Mouse (Mus musculus): ENCODE results near the gene Cnnm2.
A peak's percentile ranks its signal among the peaks of the same experiment; 100 is the strongest.
"Not testable (repeated sequence)": the region's sequence is repeated elsewhere in the genome, so short reads cannot be mapped to it uniquely, and the experiment has no call there.

Cnnm2 gene

DNA sequence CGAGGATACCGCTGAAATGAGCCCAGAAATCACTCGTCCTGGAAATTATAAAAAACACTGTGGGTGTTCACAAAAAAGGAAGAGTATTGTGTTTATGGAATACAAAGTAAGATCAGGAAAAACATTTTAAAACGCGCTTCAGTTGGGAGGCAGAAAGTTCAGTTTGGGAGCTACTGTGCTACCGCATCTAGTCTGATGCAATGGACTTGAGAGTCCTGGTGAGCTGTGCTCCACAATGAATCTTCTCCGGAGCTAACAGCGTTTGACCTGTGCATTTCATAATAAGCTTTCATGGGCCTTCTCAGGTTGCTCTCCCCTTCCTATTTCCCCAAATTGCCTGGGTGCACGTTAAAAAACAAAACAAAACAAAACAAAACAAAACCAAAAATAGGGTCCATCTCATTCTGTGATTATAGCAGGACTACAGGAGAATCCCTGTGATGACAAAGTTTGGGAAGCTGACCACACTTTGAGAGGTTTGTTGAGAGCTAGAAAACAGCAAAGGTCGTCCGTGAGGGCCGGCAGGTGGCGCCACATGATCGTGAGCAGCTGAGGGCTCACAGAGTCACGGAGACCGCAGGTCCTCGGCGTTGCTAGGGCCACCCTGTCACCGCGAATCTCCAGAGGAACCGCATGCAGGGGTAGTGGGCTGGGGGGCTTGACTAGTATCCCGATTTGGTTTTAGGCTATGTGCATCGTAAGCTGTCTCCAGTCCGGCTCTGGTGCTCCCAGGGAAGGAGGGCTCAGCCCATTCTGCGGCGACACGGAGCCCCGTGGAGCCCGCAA, 828 bp upstream of the Cnnm2 start:
- peak; percentile 76 to 90 for DNase-seq

DNA sequence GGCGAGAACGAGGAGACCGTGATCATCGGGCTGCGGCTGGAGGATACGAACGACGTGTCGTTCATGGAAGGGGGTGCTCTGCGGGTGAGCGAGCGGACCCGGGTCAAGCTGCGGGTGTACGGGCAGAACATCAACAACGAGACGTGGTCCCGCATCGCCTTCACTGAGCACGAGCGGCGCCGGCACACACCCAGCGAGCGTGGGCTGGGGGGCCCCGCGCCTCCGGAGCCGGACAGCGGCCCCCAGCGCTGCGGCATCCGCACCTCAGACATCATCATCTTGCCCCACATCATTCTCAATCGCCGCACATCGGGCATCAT, 535 bp downstream of the Cnnm2 start:
- DNase-seq = no peak

DNA sequence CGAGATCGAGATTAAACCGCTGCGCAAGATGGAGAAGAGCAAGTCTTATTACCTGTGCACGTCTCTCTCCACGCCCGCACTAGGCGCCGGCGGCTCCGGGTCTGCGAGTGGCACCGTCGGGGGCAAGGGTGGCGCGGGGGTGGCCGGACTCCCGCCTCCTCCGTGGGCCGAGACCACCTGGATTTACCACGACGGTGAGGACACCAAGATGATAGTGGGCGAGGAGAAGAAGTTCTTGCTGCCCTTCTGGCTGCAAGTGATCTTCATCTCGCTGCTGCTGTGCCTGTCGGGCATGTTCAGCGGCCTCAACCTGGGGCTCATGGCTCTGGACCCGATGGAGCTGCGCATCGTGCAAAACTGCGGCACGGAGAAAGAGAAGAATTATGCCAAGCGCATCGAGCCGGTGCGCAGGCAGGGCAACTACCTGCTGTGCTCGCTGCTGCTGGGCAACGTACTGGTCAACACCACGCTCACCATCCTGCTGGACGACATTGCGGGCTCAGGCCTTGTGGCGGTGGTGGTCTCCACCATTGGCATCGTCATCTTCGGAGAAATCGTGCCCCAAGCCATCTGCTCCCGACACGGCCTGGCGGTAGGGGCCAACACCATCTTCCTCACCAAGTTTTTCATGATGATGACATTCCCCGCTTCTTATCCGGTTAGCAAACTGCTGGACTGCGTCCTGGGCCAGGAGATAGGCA, 1.0 kb downstream of the Cnnm2 start:
- DNase-seq = peak; percentile 7 to 38

DNA sequence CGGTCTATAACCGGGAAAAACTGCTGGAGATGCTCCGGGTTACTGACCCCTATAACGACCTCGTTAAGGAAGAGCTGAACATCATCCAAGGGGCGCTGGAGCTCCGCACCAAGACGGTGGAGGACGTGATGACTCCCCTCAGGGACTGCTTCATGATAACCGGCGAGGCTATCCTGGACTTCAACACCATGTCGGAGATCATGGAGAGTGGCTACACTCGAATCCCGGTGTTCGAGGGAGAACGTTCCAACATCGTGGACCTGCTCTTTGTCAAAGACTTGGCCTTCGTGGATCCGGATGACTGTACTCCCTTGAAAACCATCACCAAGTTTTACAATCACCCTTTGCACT, 1.6 kb downstream of the Cnnm2 start:
- no peak for DNase-seq

DNA sequence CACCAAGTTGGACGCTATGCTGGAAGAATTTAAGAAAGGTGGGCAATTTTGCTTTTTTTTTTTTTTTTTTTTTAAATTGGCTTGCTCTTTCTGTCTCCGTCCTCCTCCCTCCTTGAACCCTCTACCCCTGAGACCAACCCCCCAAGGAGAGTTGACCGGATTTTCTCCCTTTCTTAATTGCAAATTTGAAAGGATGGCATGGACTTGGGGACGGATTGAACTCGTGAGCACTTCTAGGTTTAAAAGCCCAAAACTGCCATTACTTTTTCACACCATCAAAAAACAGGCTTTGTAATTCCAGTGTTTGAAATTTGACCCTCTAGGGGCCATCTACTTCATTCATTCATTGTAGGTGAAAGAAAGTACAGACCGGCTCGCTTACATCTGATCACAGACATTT, 2.0 kb downstream of the Cnnm2 start:
- DNase-seq = no peak

DNA sequence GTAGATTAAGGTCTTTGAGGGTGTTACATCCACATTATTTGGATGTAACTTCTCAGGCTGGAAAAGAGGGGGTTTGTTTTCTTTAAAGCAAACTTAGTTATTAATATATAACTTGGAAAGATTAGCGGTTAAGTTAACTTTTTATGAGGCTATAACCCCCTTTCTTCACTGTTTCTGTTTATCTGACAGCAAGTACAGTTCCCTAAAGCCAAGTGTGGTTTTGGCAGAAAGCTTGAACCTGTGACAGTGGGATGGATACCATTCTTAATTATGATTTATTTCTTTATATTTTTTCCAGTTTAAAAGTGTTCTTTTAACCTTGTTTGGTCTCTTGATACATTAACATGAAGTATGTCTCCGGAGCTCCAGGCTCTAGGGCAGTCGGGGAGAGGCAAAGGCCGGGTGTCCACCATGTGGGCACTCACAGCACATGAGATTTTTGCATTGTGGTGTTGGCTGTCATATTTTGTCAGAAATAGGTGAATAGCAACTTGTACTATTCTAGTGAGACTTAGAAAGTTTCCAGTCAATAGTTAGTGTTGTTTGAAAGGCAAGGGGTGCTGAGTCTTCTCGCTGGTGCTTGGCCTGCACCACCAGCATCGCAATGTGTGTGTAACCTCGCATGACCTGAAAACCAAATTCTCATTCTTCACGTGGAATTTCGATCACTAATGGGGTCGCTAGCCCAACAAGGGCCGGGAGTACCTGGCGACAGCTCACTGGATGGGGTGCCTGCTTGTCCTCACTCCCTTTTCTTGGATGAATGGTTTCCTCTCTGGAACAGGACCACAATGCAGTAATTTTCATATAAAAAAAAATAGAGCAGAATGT, 2.8 kb downstream of the Cnnm2 start:
- DNase-seq = no peak

DNA sequence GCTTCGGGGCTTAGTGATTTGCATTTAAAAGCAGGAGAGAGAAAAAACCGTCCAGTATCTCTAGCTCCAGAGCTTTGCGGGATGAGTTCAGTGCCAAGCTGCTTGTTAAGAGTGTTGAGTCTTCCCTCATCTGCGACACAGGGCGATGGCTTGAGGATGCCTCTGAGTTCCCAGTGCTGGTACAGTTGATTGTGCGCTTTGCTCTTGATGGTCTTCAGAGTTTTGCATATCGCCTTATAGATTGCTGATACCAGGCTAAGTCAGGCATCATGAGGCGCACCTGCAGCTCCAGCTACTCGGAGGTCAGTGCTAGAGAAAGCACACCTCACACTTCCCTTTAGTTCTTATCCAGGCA, 3.3 kb downstream of the Cnnm2 start:
- no peak for DNase-seq

DNA sequence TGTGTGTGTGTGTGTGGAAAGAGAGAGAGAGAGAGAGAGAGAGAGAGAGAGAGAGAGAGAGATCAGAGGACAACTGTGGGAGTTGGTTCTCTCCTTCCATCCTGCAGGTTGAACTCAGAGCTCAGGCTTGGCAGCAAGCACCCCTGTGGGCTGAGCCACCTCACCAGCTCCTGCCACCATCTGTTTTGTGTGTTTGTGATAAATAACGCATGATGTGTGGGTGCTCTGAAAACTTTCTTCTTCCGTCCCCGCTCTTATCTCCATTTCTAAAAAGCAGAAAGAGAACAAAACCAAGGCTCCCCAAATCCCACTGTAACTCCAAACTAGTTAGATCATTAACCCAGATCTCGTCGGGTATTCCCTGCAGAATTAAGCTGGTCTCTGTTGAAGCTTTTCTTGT, 4.7 kb downstream of the Cnnm2 start:
- DNase-seq = no peak

DNA sequence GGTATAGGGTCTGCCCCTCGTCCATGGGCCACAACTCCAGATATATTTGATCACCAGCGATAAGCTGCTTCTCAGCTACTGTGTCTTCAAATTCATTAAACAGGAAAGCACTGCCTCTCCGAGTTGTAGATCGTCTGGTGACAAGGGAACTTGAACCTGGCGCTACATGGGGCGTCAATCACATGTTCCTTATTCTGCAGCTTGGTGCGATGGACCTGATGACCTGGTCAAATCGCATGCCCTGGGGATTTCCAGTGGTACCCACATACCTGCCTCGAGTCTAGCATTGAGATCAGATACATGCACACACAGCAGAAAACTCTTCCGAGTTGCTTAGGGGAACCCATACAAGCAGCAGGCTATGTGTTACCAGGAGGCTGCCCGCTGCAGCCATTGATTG, 8.4 kb downstream of the Cnnm2 start:
- no peak for DNase-seq

DNA sequence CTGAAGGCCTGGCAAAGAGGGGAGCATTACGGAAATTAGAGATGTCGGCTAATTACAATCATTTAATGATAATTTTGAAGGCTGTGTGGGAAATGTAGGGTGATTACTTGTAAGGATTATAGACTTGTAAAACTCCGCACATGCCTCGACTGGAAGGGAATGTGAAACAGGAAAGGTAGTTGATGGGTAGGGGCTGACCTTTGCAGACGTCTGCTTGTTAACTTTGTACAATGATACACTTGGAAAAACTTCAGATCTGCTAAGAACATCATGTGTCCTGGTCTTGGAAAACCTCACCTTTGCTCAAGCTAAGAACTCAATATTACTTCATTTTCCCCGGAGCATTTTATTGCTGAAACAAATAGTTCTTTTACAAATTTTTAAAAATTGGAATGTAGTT, 10.4 kb downstream of the Cnnm2 start:
- no peak for DNase-seq

DNA sequence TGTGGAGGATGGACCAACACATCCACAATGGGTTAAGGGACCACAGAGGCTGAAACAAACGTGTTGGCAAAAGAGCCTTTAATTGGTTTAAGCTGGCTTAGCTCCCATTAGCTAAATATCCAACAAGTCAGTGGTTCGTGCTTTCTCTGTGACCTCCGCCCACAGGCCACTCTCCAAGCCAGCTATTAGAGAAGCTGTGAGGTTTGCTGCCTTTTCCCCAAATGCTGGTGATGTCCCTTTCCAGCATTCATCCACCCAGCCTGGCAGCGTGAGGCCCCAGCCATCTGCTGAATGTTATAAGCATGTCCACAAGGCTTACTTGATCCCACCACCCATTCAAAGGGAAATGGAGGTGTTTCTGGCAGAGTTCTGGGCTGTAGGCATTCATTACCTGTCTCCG, 15.0 kb downstream of the Cnnm2 start:
- no peak for DNase-seq

DNA sequence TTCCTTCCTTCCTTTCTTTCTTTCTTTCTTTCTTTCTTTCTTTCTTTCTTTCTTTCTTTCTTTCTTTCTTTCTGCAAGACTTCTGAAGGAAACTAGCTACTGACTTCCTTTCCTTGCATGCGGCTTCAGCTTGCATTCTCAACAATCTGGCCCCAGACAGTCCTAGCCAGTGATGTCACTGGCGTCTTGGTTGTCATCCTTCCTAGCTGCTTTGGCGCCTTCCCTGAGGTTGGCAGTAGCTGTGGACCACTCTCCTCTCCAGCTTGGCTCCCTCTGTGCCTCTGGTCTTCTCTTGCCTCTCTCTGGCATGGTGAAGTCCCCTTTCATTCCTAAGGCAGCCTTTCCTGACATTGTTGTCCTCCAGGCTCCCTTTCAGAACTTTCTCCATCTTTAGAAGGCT, 15.5 kb downstream of the Cnnm2 start:
- DNase-seq = no peak

DNA sequence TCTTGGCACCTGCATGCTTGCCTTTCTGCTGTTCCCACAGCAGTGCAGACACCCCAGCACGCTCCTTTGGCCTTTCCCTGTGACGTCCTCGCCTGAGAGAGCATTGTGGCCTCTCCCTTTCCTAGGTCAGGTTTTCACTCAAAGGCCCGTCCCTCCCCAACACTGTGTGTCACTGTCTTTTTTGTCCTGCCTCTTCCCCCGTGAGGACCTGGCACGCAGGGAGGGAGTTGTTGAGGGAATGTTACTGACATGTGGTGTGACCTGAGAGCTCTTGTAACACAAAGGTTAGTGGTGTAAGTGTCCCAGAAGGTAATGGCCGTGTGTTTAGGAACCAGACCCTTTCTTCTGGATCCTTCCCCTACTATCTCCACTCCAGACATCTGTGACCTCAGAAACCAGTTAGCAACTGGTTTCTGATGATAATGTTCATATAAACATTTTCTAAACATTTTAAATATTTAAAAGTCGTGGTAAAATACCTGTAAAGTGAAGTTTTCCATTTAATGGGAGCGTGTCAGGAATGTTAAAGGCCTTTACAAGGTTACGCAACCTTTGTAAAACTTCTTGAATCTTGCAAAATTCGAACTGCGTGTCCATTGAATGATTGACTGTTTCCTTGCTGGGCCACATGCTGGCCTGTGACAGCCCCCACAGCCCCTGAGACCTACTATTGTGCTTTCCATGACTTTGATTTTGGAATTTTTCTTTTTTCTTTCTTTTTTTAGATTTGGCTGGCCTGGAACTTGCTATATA, 16.7 kb downstream of the Cnnm2 start:
- DNase-seq = no peak

DNA sequence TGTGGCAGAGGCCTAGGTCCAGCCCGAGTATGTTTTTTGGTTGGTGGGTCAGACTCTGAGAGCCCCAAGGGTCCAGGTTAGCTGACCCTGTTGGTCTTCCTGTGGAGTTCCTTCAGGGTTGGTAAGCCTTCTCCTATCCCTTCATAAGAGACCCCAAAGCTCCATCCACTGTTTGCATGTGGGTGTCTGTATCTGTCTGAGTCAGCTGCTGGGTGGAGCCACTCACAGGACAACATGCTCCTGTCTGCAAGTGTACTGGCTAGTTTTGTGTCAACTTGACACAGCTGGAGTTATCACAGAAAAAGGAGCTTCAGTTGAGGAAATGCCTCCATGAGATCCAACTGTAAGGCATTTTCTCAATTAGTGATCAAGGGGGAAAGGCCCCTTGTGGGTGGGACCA, 17.7 kb downstream of the Cnnm2 start:
- not testable (repeated sequence) for DNase-seq

DNA sequence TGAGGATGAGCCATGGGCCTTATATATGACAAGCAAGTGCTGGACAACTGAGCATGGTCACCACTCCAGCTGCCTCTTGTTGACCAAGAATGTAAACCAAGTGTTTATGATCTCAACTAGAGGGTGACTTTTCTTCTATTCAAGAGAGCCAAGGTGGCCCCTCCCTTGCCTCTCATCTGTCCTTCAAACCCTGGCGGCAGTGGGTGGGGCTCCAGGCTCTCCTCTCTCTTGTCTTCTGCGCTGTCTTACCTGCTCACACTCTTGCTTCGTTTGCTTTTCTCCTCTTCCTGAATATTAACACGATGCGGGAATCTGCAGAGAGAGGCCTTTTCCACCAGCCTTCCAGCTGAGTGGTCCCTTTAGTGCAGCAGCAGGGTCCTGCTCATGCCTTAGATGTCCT, 22.6 kb downstream of the Cnnm2 start:
- DNase-seq = no peak

DNA sequence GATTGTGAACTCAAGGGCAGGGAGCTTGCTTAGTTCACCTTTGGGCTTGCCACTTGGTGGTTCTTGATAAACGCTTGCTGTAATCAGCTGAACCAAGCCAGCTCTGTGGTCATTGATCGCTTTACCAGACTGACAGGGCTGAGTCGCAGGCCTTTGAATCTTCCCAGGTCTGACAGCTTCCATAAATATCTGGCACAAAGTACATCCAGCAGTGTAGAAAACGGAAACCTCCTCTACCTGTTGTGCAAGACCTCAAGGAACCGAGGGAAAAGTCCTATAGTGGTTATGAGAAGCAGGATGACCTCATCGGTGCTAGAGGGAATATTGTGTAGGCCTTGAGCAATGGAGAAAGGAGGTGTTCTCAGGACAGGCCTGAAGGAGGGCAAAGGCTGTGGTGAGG, 23.1 kb downstream of the Cnnm2 start:
- DNase-seq = no peak

DNA sequence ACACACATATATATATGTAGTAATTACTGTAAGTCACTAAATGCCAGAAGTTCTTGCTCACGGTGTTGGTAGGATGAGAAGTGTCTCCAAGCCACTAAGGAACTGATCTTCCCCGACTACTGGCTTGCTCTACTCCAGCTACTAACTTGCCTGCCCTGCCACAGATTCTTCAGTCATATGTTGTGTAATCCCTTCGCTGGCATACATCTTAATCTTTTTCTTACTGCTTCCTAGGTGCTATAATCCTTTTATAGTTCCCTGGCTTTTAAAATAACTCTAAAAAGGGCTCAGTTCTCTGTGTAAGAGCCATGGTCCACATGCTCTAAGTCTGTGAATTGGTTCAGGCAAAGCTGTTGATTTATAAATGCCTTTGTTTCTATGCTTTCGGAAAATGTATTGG, 24.2 kb downstream of the Cnnm2 start:
- no peak for DNase-seq

DNA sequence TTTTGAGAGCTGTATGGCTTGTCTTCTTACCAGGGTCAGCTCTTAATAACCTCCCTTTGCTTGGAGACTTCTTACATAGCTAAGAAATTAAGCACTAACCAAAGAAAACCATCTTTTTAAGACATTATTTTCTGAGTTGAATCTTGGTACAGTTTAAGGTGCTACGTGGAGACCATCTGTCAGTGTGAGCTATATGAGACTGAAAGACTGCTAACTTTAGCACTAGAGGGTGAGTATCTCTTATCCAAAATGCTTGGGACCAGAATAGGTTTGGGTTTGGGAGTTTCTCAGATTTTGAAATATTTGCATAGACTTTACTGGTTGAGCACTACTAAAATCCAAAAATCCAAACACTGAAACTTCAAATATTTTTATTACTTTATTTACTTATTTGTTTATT, 28.4 kb downstream of the Cnnm2 start:
- no peak for DNase-seq

DNA sequence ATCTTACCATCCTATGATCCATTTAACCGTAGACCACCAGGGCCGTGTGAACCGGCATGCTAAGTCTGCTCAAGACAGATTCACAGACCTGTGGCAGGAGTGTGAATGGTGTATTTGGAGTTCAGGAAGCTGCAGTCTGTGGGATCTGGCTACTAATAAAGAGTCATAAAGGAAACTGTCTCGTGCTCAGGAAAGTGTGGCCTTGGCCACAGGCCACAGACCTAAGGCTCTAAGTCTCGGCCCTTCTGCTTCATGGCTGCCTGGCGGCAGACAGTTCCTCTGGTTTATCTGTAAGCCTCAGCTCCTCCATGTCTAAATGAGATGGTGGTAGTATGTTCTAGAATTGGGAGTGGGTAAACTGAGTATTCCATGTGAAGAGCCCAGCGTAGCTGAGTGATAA, 30.0 kb downstream of the Cnnm2 start:
- no peak for DNase-seq

DNA sequence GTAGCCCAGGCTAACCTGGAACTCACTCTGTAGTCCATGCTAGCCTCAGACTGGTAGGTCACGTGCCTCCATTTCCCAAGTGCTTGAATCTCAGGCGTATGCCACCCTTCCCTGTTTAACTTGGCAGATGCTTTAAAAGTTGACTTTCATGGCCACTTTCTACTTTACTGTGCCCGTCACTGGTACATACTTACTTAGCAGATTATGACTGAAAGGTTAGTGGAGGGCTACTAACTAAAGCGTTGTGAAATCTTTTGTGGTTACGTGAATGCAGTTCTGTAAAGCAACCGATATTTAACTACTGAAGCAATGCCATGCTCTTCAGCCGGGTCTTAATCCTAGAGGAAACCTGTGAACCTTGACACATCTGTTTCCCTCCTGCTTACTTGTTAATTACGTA, 30.5 kb downstream of the Cnnm2 start:
- DNase-seq = no peak

DNA sequence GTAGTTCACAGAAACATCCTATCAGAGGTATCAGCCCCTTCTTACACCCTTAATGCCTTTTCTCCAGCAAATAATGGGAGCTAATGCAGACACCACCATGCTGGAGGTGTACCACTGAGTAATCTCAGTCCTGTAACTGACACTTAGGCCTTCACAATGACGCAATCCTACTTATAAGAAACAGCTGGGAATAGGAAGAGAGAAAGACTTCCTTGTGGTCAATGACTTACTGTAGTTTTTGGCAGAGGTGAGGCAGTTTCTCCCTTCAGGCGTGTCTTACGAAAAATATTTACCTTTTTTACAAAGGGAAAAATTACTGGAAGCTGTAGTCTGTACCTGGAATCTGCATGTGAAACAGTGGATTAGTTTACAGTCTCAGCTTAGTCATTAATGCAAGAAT, 31.1 kb downstream of the Cnnm2 start:
- DNase-seq = no peak

DNA sequence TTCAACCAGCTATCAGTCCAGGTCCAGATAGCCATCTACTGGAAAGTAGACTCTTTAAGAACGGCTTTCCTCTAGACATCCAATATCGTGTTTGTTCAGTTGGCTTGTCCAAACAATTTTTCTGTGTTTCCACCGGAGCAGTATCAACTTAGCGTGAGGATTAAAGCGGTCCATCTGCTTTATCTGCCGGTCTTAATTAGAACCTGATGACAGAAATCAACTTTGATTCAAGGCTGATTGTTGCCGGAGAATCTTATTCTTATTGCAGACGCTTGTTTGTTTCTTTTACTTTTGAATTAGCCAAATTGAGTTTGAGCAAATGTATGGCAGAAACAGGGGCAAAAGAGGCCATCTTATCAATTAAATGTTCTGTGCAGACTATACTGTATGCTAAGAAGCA, 32.8 kb downstream of the Cnnm2 start:
- no peak for DNase-seq

DNA sequence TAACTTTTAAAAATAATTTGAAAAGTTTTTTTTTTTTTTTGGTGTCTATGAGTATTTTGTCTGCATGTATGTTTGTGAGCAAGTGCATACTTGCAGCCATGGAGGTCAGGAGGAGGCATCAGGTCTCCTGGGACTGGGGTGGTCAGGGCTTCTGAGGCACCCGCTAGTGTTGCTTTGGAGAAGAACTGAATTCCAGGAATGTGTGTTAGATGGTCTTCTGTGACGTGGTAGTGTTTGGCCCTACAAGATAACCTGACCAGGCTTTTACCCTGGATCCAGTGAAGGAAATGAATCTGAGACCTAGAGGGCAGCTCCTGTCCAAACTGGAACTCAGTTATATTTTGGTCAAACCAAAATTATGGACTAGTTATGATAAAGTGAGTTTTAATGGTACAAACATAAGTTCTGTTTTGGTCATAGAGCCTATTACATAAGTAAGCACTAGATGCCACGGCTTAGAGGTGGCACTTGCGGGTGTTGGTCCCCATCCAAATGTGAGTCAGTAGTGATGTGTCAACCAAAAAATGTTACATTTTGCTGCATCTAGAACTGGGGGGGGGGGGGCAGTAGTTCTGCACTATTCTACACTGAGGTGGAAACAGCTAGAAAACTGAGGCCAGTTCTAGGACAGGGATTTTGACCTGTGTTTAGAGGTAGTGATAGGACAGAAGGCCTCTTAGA, 38.6 kb downstream of the Cnnm2 start:
- DNase-seq = no peak

Measured in spleen, adult 18-20 months (tissue).